Mouse (Mus musculus): Measurements from ENCODE around the gene 4930470P17Rik. TPM values are rescaled to one million over a fixed set of nuclear protein-coding genes. Genes with fewer than 3 reads are reported as not detected.

Gene 4930470P17Rik
- polyA plus RNA-seq, 1 experiment from 2014 or later, result not detected

DNA sequence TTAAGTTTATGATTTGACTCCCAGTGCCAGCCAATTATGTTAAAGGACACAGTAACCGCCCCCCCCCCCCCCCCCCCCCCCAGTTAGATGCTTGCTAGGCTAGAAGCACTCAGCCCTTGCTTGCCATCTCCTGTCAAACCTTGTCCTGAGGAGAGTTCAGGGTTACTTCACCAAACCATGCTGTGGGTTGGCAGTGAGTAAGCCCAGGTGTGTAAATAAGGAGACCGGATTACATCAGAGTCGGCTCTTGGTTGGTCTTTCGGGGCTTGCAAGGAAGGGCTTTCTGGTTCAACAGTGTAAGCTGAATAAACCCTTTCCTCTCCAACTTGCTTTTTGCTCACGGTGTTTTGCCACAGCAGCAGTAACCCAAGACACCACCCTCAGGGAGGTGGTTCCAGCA, 58.2 kb downstream of the 4930470P17Rik start:
- DNase-seq (ENCODE audit: low spot score) (no peak), ATAC-seq (no peak)
- Histone ChIP-seq H3K27me3 (replicated peaks; ENCODE audit: control insufficient read depth, insufficient read depth, low read length) (no peaks in the 10 kb centered on the region), H3K4me3 (ENCODE audit: low read depth, low read length) (no peak overlapping the region), H3K36me3 (ENCODE audit: control insufficient read depth, insufficient read depth, low read length) (no peaks in the 10 kb centered on the region), H3K9me3 (replicated peaks; ENCODE audit: control insufficient read depth, low read length) (no peaks in the 10 kb centered on the region), H3K27ac (ENCODE audit: low read depth, low read length) (no peak overlapping the region), H3K4me1 (ENCODE audit: control insufficient read depth, insufficient read depth, low read length) (peaks cover 11% of the 10 kb centered on the region), H3K4me2 (ENCODE audit: low read length) (no peak overlapping the region), H3K9ac (ENCODE audit: low read length) (no peak overlapping the region)
- WGBS, result 81% methylated on average over 5 of the region's 5 CpGs

DNA sequence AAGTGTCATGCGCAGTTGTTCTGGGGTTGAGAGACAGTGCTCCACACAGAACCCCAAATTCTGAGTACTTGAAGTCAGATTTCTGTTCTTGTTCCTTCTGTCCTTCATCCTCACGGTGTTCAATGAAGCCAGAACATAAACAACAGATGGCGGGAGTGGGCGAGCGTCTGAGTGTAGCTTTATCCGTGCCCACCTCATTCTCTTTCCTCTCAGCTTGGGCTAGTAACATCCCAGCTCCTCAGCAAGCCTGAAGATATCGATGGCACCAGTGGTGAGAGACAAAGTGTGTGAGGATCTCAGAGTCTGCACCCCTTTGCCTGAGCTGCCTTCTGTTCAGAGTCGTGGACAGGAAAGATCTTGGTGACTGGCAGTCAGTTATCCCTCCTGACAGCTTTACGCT, 62.6 kb downstream of the 4930470P17Rik start:
- no peak overlapping the region for H3K4me3 ChIP-seq (ENCODE audit: low read depth, low read length)
- H3K27me3 ChIP-seq (replicated peaks; ENCODE audit: control insufficient read depth, insufficient read depth, low read length), result no peaks in the 10 kb centered on the region
- no peaks in the 10 kb centered on the region for H3K4me1 ChIP-seq (ENCODE audit: control insufficient read depth, insufficient read depth, low read length)
- no peaks in the 10 kb centered on the region for H3K9me3 ChIP-seq (replicated peaks; ENCODE audit: control insufficient read depth, low read length)
- WGBS, result 83% methylated on average over 9 of the region's 9 CpGs
- ATAC-seq (no peak), DNase-seq (ENCODE audit: low spot score) (no peak)
- H3K36me3 ChIP-seq (ENCODE audit: control insufficient read depth, insufficient read depth, low read length), result no peaks in the 10 kb centered on the region
- no peak overlapping the region for H3K27ac ChIP-seq (ENCODE audit: low read depth, low read length)
- no peak overlapping the region for H3K4me2 ChIP-seq (ENCODE audit: low read length)
- H3K9ac ChIP-seq (ENCODE audit: low read length), result no peak overlapping the region

DNA sequence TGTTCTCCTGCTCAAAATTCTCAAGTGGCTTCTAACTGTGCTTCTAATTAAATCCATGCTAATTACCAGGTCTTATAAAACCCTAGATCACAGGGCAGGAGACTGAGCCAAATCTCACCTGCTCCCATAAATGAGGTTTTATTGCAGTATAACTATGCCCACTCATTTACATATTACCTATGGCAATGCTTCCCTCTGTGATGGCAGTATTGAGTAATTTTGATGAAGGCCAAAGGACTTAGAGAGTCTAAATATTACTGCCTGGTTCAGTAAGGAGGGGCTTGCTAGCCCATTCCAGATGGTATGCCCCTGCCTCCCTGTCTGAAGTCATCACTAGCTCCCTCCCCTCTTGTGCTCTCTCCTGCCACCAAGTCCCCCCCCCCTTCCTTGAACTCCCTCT, 66.0 kb downstream of the 4930470P17Rik start:
- ATAC-seq, result no peak; the same call in 1 of the 2 replicates
- Histone ChIP-seq H3K36me3 (ENCODE audit: control insufficient read depth, insufficient read depth, low read length) (no peaks in the 10 kb centered on the region), H3K27me3 (replicated peaks; ENCODE audit: control insufficient read depth, insufficient read depth, low read length) (no peaks in the 10 kb centered on the region), H3K4me2 (ENCODE audit: low read length) (no peak overlapping the region), H3K4me3 (ENCODE audit: low read depth, low read length) (no peak overlapping the region), H3K9ac (ENCODE audit: low read length) (no peak overlapping the region), H3K4me1 (ENCODE audit: control insufficient read depth, insufficient read depth, low read length) (no peaks in the 10 kb centered on the region), H3K9me3 (replicated peaks; ENCODE audit: control insufficient read depth, low read length) (no peaks in the 10 kb centered on the region), H3K27ac (ENCODE audit: low read depth, low read length) (no peak overlapping the region)
- no peak for DNase-seq (ENCODE audit: low spot score)

DNA sequence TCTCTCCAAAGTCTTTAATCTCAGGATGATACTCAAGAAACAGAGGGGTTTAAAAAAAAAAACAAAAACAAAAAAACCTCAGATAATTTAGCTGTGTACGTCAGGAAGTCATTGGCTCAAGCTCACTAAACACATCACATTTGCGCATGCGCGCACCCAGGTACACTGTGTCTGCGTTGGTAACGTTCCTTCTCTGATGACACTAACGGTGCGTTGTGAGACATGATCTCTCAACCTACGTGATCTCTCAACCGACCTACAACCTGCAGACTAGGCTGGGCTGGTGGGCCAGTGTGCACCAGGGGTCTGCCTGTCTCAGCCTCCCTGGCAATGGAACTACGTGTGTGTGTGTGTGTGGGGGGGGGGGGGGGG, 67.0 kb downstream of the 4930470P17Rik start:
- Histone ChIP-seq H3K9me3 (replicated peaks; ENCODE audit: control insufficient read depth, low read length) (no peaks in the 10 kb centered on the region), H3K4me2 (ENCODE audit: low read length) (no peak overlapping the region), H3K36me3 (ENCODE audit: control insufficient read depth, insufficient read depth, low read length) (no peaks in the 10 kb centered on the region), H3K4me1 (ENCODE audit: control insufficient read depth, insufficient read depth, low read length) (no peaks in the 10 kb centered on the region), H3K4me3 (ENCODE audit: low read depth, low read length) (no peak overlapping the region), H3K9ac (ENCODE audit: low read length) (no peak overlapping the region), H3K27me3 (replicated peaks; ENCODE audit: control insufficient read depth, insufficient read depth, low read length) (no peaks in the 10 kb centered on the region), H3K27ac (ENCODE audit: low read depth, low read length) (no peak overlapping the region)
- ATAC-seq (no peak), DNase-seq (ENCODE audit: low spot score) (no peak)
- WGBS, result 90% methylated on average over 11 of the region's 11 CpGs

DNA sequence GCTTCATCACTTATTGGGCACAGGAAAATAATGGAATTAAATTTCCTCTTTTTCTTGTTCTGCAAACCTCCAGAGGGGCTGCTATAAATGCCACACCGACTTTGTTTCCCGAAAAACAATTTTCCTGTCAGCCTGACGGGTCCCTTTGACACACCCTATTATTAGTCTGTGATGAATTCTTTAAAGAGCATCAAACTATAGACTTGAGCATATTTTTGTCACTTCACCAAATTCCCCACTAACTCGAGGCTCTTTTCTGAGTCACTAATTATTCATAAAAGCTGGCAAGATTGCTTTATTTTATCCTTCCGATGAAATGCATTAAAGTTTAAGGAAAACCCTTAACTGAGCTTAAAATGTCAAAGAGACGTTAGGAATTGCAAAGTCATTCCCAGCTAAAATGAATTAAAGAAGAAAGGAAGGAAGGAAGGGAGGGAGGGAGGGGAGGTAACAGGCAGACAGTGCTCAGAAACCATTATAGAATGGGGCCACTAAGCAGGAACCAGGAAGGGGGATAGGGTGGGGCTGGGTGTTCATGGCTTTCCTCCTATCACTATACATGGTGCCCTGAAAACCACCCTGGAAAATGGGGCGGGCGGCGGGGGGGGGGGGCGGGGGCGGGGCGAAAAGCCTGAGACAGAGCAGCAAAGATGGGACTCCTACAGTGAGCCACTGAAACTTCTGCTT, 67.6 kb downstream of the 4930470P17Rik start:
- Histone ChIP-seq H3K4me3 (ENCODE audit: low read depth, low read length) (no peak overlapping the region), H3K27me3 (replicated peaks; ENCODE audit: control insufficient read depth, insufficient read depth, low read length) (no peaks in the 10 kb centered on the region), H3K27ac (ENCODE audit: low read depth, low read length) (peak overlapping the region; percentile 55; the same call in 1 of the 2 replicates), H3K9ac (ENCODE audit: low read length) (no peak overlapping the region), H3K4me1 (ENCODE audit: control insufficient read depth, insufficient read depth, low read length) (no peaks in the 10 kb centered on the region), H3K9me3 (replicated peaks; ENCODE audit: control insufficient read depth, low read length) (no peaks in the 10 kb centered on the region), H3K36me3 (ENCODE audit: control insufficient read depth, insufficient read depth, low read length) (no peaks in the 10 kb centered on the region), H3K4me2 (ENCODE audit: low read length) (no peak overlapping the region)
- 27% methylated on average over 7 of the region's 12 CpGs for WGBS
- DNase-seq (ENCODE audit: low spot score) (peak; percentile 75), ATAC-seq (peak; percentile 76)

DNA sequence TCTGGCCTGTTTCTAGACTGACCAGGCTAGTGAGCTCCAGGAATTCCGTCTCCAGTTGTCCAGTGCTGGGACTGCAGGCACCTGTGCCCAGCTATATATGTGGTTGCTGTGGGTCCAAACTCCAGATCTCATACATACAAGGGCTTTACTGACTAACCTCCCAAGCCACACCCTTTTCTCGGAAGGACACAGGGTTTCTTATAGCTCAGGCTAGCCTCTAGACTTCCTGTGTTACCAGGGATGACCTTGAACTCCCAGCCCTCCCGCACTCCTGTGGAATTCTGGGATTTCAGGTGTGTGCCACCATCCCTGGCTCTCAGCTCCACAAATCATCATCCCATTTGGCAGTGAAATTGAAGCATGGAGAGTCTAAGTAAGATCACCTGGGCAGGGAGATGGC, 71.6 kb downstream of the 4930470P17Rik start:
- Histone ChIP-seq H3K4me1 (ENCODE audit: control insufficient read depth, insufficient read depth, low read length) (no peaks in the 10 kb centered on the region), H3K9ac (ENCODE audit: low read length) (no peak overlapping the region), H3K36me3 (ENCODE audit: control insufficient read depth, insufficient read depth, low read length) (no peaks in the 10 kb centered on the region), H3K27me3 (replicated peaks; ENCODE audit: control insufficient read depth, insufficient read depth, low read length) (no peaks in the 10 kb centered on the region), H3K4me3 (ENCODE audit: low read depth, low read length) (no peak overlapping the region), H3K9me3 (replicated peaks; ENCODE audit: control insufficient read depth, low read length) (no peaks in the 10 kb centered on the region), H3K27ac (ENCODE audit: low read depth, low read length) (no peak overlapping the region), H3K4me2 (ENCODE audit: low read length) (no peak overlapping the region)
- 88% methylated on average over 3 of the region's 3 CpGs for WGBS
- DNase-seq (ENCODE audit: low spot score) (no peak), ATAC-seq (no peak)

DNA sequence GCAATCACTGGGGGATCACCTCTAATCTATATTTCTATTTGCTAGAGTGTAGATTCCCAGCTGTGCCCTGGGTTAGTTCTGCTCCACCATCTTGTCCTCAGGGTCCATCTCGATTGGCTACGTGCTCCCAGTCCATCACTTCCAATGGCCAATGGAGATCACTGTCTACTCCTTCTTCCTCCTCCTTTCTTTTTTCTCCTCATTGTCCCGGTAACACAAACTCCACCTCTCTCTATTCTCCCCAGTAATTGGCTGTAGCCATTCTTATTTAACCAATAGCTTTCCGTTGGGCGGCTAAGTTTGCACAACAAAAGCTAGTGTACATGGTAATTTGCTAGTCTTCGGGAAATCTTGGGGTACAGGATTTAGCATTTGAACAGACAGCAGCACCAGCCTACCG, 72.1 kb downstream of the 4930470P17Rik start:
- WGBS, result 85% methylated on average over 7 of the region's 7 CpGs
- no peak for ATAC-seq
- H3K27me3 ChIP-seq (replicated peaks; ENCODE audit: control insufficient read depth, insufficient read depth, low read length), result no peaks in the 10 kb centered on the region

More for the DNA sequence above, 72.1 kb downstream of the 4930470P17Rik start:
- no peaks in the 10 kb centered on the region for H3K36me3 ChIP-seq (ENCODE audit: control insufficient read depth, insufficient read depth, low read length)
- no peaks in the 10 kb centered on the region for H3K9me3 ChIP-seq (replicated peaks; ENCODE audit: control insufficient read depth, low read length)
- DNase-seq (ENCODE audit: low spot score), result no peak
- H3K4me3 ChIP-seq (ENCODE audit: low read depth, low read length), result no peak overlapping the region
- no peak overlapping the region for H3K27ac ChIP-seq (ENCODE audit: low read depth, low read length)
- no peaks in the 10 kb centered on the region for H3K4me1 ChIP-seq (ENCODE audit: control insufficient read depth, insufficient read depth, low read length)
- no peak overlapping the region for H3K9ac ChIP-seq (ENCODE audit: low read length)
- no peak overlapping the region for H3K4me2 ChIP-seq (ENCODE audit: low read length)

Other genes with a start within 250 kb of the 4930470P17Rik start
- 1.4 and 2.1 TPM in 2 replicates for gene Bcas1, start 174.2 kb downstream of the 4930470P17Rik start, polyA plus RNA-seq (2014; fragmentation: Nextera tagmentation; extraction: Ambion mirVana)
- gene Pfdn4, start 105.6 kb downstream of the 4930470P17Rik start, polyA plus RNA-seq (2014; fragmentation: Nextera tagmentation; extraction: Ambion mirVana), result 128 and 139 TPM in 2 replicates
- gene Cyp24a1, start 104.9 kb downstream of the 4930470P17Rik start, polyA plus RNA-seq (2014; fragmentation: Nextera tagmentation; extraction: Ambion mirVana), result not detected in 2 replicates
- gene Dok5, start 129.8 kb upstream of the 4930470P17Rik start, polyA plus RNA-seq (2014; fragmentation: Nextera tagmentation; extraction: Ambion mirVana), result 41.8 and 58.1 TPM in 2 replicates

Data from forebrain, embryonic 14.5 days (tissue).